Mouse (Mus musculus): ENCODE results near the gene Nras. TPM values are rescaled to one million over a fixed set of nuclear protein-coding genes. Genes with fewer than 3 reads are reported as not detected.

The Nras gene
- polyA plus RNA-seq (2017; shearing (Covaris generic)): 64.1 TPM

GRCm38 (mm10) chr3:103058207-103059157, at the start of gene Nras:
TSS of gene Nras (plus strand) at chr3:103058285.

GRCm38 (mm10) chr3:103020249-103020942, 37.7 kb upstream of the Nras start, which contains the start of gene Csde1:
TSS of gene Csde1 (plus strand) at chr3:103020426.

GRCm38 (mm10) chr3:103073771-103074170, 15.7 kb downstream of the Nras start, which contains the start of gene Ampd1:
TSS of gene Ampd1 (plus strand) at chr3:103074014.

GRCm38 (mm10) chr3:103102454-103103390, 44.6 kb downstream of the Nras start, which contains the start of gene Dennd2c:
TSS of gene Dennd2c (plus strand) at chr3:103102604.

Other genes starting within 250 kb of the Nras start
- gene Sycp1, start 122.2 kb upstream of the Nras start, polyA plus RNA-seq (2017; shearing (Covaris generic)): not detected
- not detected for gene Nr1h5, start 94.2 kb upstream of the Nras start, polyA plus RNA-seq (2017; shearing (Covaris generic))
- gene Sike1, start 62.6 kb upstream of the Nras start, polyA plus RNA-seq (2017; shearing (Covaris generic)): 54.0 TPM
- 350 TPM for gene Csde1, start 37.9 kb upstream of the Nras start, polyA plus RNA-seq (2017; shearing (Covaris generic))
- gene Ampd1, start 15.7 kb downstream of the Nras start, polyA plus RNA-seq (2017; shearing (Covaris generic)): 3.3 TPM
- 1.4 TPM for gene Dennd2c, start 44.3 kb downstream of the Nras start, polyA plus RNA-seq (2017; shearing (Covaris generic))
- 166 TPM for gene Bcas2, start 113.4 kb downstream of the Nras start, polyA plus RNA-seq (2017; shearing (Covaris generic))
- 21.3 TPM for gene Trim33, start 221.0 kb downstream of the Nras start, polyA plus RNA-seq (2017; shearing (Covaris generic))

Data from inflammation-experienced regulatory T-cells, adult 16 weeks (primary cell).